Mouse (Mus musculus) olfactory bulb, adult 2 months (tissue): ENCODE results near the gene Sytl2. TPM values are rescaled to one million over a fixed set of nuclear protein-coding genes. Genes with fewer than 3 reads are reported as not detected.

Source experiments
- H3K27ac ChIP-seq: fragments of 200-500 bp; 2 replicates; pipeline ENCODE4 v1.5.1; 2012; ENCODE audit warnings: low read depth, low read length; ENCODE audit not compliant: insufficient read depth
- H3K4me1 ChIP-seq: fragments of 200-500 bp; 2 replicates; pipeline ENCODE4 v1.6.1; 2012; ENCODE audit warnings: low read length; ENCODE audit not compliant: control insufficient read depth, insufficient read depth
- H3K4me3 ChIP-seq: fragments of 200-500 bp; 2 replicates; pipeline ENCODE4 v1.5.1; 2012; ENCODE audit warnings: mild to moderate bottlenecking, low read depth, low read length, moderate library complexity; ENCODE audit not compliant: insufficient read depth
- CTCF ChIP-seq: fragments of 200-500 bp; IDR thresholded peaks from 2 replicates; pipeline ENCODE4 v1.5.1; 2012; ENCODE audit warnings: low read depth, mild to moderate bottlenecking, low read length, moderate library complexity; ENCODE audit not compliant: insufficient read depth
- POLR2A ChIP-seq: fragments of 200-500 bp; IDR thresholded peaks from 2 replicates; pipeline ENCODE4 v1.6.1; 2012; ENCODE audit warnings: mild to moderate bottlenecking, low read depth, low read length, moderate library complexity; ENCODE audit not compliant: insufficient read depth
- WGBS: fragments of 180-500 bp; shearing (Covaris S2); methylation state at CpG from one replicate; pipeline ENCODE4 v1.1.7; 2018; 5-methylcytosine and 5-hydroxymethylcytosine counted together
- polyA plus RNA-seq: library from polyadenylated mRNA; stranded (reverse); fragments of >200 nt; gene quantifications from 2 replicates; pipeline ENCODE4 v1.2.4, GENCODE M21; 2012; ENCODE audit warnings: low replicate concordance; ENCODE audit not compliant: missing spikeins, insufficient read depth, insufficient read length

The Sytl2 gene
- polyA plus RNA-seq, 1 experiment: not detected

DNA sequence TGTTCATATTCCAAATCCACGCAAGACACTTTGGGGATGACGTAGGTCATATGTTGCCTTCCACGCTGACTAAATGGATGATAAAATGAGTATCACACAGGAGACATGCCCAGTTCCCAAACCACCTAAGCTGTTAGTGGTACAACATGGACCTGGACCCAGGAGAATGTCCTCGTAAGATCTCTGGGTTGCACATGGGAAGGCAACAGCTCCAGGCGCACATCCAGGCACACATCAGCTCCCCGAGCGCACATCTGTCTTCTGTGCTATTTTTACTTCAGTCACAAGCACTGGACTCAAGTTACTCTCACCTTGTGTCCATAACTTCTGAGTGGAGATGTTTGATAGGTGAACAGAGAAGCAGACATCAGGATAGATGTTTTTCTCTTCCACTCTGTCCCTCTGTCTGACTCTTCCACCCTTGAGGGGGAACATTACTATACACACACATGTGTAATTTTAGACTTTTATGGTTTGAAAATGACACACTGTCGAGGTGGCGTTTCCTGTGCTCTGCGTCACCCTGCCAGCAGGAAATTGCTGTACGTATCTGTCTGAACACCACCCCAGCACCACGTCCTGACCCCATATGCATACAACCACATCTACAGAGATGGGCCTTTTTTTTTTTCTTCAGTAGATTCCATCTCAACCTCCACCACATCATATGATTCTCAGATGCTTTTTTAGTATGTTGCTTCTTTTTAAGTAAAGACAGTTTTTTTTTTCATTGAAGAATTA is 51.6 kb downstream of the Sytl2 start:
- WGBS: 92% methylated on average over 12 of the region's 12 CpGs
- no peak overlapping the region for H3K4me3 ChIP-seq

DNA sequence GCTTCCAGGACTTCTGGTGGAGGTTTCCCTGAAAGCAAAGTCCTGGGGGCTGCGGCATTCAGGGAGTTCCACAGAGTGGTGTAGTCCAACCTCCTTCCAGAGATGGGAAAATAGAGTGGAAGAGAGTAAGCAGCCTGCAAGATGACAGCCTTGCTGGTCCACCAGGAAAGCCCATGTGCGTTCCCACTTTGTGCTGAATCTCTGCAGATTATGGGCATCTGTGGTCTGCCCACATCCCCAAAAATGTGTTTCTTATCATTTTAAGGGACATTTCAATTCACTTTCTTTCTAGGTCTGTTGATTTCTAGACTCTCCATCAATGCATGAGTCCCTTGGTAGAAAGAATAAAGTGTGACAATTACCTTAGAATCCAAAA is 52.2 kb downstream of the Sytl2 start:
- Histone ChIP-seq H3K27ac (no peak overlapping the region), H3K4me1 (peaks cover 2% of the 10 kb centered on the region; the same call in 1 of the 2 replicates), H3K4me3 (no peak overlapping the region)
- WGBS: 97% methylated on average over 2 of the region's 2 CpGs
- TF ChIP-seq CTCF (no peak), POLR2A (no peak)

More for the DNA sequence above, 51.6 kb downstream of the Sytl2 start:
- TF ChIP-seq POLR2A (no peak), CTCF (no peak)
- Histone ChIP-seq H3K27ac (no peak overlapping the region), H3K4me1 (peaks cover 3% of the 10 kb centered on the region)

DNA sequence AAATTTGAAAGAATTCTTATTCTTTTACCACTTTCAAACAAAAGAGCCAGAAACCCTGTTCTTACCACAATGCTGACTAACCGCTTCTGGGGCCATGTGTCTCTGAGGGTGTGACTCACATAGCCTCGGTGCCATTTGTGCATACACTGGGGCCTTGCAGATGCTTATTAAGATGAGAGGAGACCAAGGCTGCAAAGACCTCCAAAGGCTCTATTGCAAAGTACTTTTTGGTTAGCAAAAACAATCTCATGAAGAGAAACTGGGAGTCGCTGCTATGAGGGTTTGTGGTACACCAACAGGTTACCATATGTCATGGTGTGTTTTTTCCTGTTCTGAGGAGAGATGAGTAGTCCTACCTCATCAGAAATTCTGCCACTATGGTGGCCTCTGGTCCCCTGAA is 53.4 kb downstream of the Sytl2 start:
- TF ChIP-seq POLR2A: no peak
- no peak for TF ChIP-seq CTCF
- H3K4me1 ChIP-seq: 0 out of 2 replicates have a peak, but pooled peaks cover 2% of the 10 kb centered on the region
- no peak overlapping the region for H3K4me3 ChIP-seq
- H3K27ac ChIP-seq: no peak overlapping the region
- WGBS: 54% methylated on average over 3 of the region's 3 CpGs

DNA sequence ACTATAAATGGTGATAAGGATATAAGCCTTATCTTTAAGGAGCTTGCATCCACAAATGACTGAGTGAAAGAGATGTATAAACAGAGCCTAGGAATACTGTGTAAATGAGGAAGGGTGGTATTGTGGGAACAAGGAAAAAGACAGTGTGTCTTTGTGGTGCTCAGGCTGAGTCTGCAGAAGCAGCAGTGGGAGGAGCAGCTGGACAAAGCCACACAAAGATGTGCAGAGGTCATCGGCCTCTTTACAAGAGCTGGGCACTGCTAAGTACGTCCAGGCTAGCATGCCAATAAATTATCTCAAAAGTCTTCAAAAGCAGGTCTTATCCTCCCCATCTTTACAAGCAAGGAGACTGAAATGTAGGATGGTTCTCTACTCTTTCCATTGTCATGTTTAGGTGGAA is 53.9 kb downstream of the Sytl2 start:
- WGBS: 77% methylated on average over 2 of the region's 2 CpGs
- Histone ChIP-seq H3K4me3 (no peak overlapping the region), H3K27ac (0 out of 2 replicates have a peak overlapping the region, but pooled peaks have one; percentile 14), H3K4me1 (0 out of 2 replicates have a peak, but pooled peaks cover 2% of the 10 kb centered on the region)
- TF ChIP-seq CTCF (no peak), POLR2A (no peak)

DNA sequence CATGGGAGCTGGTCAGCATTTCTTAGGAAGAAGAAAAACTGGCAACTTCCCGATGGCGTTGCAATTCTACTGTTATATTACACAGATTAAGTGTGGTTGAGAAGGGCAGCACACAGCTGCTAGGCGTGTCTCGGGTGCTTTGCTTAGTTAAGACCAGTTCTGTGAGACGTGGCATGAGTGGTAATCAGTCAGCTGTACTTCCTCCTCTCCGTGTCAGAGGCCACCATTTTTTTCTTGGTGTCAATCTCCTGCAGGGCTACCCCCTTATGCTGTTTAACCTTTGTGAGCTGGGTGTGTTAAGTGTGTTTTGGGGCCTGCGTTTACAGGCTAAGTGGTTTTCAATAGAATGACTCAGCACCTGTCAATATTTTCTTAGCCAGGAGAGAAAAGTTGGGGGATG is 60.7 kb downstream of the Sytl2 start:
- WGBS: 84% methylated on average over 7 of the region's 7 CpGs

DNA sequence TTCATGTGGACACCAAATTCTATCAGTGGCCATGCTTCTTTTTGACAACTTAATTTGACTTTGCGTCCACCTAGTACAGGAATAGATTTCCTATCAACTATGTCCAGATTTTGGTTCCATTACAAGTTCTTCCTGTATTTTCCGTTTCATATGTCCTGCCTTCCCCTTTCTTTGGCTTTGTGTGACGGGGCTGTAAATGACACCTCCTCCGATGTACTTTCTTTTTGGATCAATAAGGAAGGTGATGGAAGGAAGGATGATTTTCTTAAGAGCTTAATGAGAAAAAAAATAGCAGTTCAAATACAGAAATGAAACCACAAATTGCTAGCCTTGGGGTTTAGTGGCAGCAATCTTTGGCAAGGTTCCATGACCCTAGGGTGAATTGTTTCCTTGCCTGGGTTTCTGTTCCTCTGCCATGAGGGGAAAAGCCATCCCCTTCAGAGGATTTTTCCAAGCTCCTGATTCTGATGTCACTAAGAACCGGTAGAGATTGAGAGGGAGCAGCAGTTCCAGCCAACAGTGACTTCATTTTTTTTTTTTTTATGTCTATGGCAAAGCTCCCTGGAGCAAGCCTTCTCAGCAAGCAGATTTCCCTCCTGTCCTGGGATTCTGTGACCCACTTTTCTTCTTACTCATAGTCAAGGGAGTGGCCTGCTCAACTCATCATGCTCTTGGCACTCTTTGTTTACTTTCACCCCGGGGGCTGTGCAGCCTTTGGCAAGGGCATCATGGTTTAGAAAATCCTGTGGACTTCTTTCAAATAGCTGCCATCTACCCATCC is 68.2 kb downstream of the Sytl2 start:
- Histone ChIP-seq H3K4me1 (no peaks in the 10 kb centered on the region), H3K27ac (no peak overlapping the region), H3K4me3 (no peak overlapping the region)
- TF ChIP-seq CTCF (no peak), POLR2A (no peak)
- WGBS: 58% methylated on average over 6 of the region's 6 CpGs

More for the DNA sequence above, 60.7 kb downstream of the Sytl2 start:
- Histone ChIP-seq H3K4me3 (no peak overlapping the region), H3K4me1 (no peaks in the 10 kb centered on the region), H3K27ac (no peak overlapping the region)
- TF ChIP-seq CTCF (no peak), POLR2A (no peak)

DNA sequence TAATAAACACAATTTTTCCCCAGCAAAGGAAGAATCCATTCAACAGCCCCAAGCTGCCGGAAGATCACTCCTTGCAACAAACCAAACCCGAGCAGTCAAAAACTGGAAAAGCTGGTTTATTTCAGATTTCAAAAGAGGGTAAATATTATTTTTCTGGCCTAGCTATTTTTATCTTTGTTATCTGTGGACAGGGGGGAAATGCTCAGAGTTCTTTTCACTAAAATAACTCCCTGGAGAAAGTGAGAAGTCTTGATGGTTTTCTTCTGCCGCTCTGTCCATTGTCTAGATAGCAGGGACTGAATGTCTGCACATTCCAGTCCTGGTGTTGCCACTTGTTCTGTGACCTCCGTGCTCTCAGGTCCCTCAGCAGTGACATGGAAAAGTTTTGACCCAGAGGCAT is 70.8 kb downstream of the Sytl2 start:
- H3K4me1 ChIP-seq: no peaks in the 10 kb centered on the region
- WGBS: 85% methylated on average over 4 of the region's 4 CpGs
- no peak overlapping the region for H3K27ac ChIP-seq
- no peak overlapping the region for H3K4me3 ChIP-seq
- TF ChIP-seq POLR2A (no peak), CTCF (no peak)

DNA sequence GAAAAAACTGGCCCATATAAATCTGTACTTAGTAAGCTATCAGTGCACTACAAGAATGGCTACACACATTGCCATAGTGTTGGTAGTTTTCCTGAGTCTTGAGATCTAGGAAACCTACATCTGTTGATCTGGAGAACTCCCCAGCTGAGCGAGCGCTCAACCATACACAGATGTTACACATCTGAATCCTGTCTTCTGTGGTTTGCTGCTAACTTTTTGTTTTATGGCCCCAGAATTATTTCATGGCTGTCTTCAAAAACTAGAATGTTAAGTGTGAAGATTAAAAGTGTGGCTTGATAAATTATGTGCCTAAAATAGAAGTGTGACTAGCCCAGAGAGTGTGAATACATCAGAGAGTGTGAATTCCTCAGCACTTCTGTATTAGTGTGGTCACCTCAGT is 82.4 kb downstream of the Sytl2 start:
- TF ChIP-seq POLR2A: no peak
- TF ChIP-seq CTCF: no peak
- Histone ChIP-seq H3K4me1 (no peaks in the 10 kb centered on the region), H3K4me3 (no peak overlapping the region), H3K27ac (no peak overlapping the region)
- WGBS: 95% methylated on average over 2 of the region's 2 CpGs

DNA sequence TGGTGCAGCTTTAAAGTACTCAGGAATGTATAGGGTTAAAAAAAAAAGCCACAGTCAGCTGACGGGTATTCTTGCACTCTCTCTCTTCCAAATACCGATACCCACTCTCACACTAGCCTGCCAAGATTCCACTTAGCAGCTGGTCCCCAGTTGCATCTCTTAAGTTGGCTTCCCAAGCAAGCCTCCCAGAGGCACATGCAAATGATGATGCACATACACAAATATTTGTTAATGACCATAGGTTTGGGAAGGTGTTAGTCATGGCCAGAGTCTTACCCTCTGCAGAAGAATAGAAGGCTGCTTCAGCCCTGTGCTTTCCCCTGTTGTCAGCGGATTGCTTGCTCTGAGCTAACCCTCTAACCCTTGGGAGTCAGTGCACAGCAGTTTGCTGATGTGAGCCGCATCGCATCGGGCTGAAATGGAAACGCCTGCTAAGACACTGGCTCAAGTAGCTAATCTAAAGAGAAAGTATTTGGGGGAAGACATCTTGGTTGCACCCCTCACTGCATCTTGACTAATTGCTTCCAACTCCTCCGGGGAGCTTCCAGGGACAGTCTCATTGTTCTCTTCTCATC is 84.9 kb downstream of the Sytl2 start:
- no peak for TF ChIP-seq POLR2A
- TF ChIP-seq CTCF: no peak
- Histone ChIP-seq H3K4me3 (peak overlapping the region; percentile 47), H3K27ac (peak overlapping the region; percentile 47), H3K4me1 (no peaks in the 10 kb centered on the region)
- WGBS: 2% methylated on average over 8 of the region's 8 CpGs
